Mouse (Mus musculus): ENCODE measurements around the gene Cct4.

DNA sequence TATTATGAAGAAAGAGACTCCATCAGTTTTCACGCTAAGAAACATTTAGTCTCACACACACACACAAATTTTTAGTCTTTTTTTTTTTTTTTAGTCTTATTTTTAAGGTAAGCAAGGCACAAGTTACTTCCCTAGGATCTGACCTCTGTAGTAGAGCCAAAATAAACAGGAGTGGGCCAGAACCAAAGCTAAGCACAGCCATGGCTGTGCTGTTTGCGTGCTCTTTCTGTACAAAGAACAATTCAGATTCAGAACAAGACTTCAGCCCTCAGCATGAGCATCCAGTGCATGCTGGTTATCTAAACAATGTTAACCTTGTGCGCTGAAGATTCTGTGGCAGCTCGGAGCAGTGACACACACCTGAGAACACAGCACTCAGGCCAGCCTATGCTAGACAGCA, 25.9 kb upstream of the Cct4 start:
- TF ChIP-seq CTCF (IDR thresholded peaks at IDR 0.05; ENCODE audit: low read depth), result no peak
- TF ChIP-seq EP300 (optimal IDR thresholded peaks at IDR 0.05), result no peak

Data from stomach, postnatal 0 days (tissue).